Mouse (Mus musculus) CD8-positive naive resting alpha-beta T cell, adult 57 days (primary cell): ENCODE data around the gene Dpp6. TPM values are rescaled to one million over a fixed set of nuclear protein-coding genes. Genes with fewer than 3 reads are reported as not detected.

Source experiments
- total RNA-seq: library from RNA; stranded (reverse); gene quantifications from one replicate; pipeline ENCODE4 v1.2.4, GENCODE M21; 2023

Gene Dpp6
- total RNA-seq = 0.37 TPM

GRCm38 (mm10) chr5:26816975-26817941 lies at the start of gene Dpp6:
Dpp6 (plus strand) TSS chr5:26817203.

GRCm38 (mm10) chr5:27501338-27501737 lies 684.3 kb downstream of the Dpp6 start, which contains the start of gene Speer4b:
Speer4b (minus strand) TSS chr5:27501438.

